Mouse (Mus musculus): ENCODE data around the gene Hsbp1.

- TF ChIP-seq HCFC1 (IDR thresholded peaks at IDR 0.05; ENCODE audit: borderline replicate concordance, insufficient read depth, low read length): no peak
- no peak for TF ChIP-seq CHD2 (IDR thresholded peaks at IDR 0.05; ENCODE audit: low read depth, low read length)
Measured at GRCm38 (mm10) chr8:119360686-119361295, 16.5 kb downstream of the Hsbp1 start.

Data from ES-E14 (cell line).